ENCODE assay signal across 8 mouse cellular contexts in the genomic region with DNA sequence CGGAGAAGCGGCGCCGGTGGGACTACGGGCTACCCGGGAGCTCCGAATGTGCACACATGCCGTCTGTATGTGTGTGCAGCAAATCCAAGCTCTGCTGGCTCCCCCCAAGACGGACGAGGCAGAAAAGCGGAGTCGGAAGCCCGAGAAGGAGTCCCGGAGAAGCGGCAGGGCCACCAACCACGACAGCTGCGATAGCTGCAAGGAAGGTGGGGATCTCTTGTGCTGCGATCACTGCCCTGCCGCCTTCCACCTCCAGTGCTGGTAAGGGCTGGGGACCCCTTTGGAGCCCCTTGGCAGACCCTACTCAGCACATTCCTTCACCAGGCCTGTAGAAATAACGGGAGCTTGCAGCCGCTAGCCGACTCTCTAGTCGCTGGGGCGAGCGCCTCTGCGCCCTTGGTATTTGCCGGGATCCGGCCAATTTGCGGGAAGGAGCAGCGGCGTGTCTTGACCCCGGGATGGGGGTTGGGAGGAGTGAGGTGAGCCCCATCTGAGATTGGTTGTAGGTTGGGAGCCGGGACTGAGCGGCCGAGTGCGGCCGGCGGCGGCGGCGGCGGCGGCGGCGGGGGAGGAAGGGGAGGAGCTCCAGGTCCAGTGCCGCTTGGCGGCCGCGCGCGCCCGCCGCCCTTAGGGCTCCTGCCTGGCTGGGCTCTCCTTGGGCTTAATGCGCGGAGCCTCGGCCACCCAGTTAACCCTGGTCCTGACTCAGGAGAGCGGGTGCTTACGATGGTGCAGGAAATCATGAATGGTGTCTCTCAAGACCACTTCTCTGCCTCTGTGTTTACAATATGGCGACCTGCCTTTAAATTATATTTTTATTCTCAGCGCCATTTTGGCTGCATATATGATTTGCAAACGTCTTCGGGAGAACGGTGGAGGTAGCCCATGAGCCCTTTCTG. TPM values are rescaled to one million over a fixed set of nuclear protein-coding genes. Genes with fewer than 3 reads are reported as not detected.
DNase-seq lines count a peak whose midpoint lies in the region; ATAC-seq lines count a peak whose summit lies in the region.

No protein-coding gene starts in this region.

- peak overlapping the region; percentile 98 for H3K4me3 ChIP-seq in megakaryocyte, embryonic 14.5 days (replicated peaks)
- H3K4me3 ChIP-seq in embryonic facial prominence, embryonic 10.5 days: peak overlapping the region; percentile 80
- peak overlapping the region; percentile 98 for H3K4me3 ChIP-seq in stomach, embryonic 14.5 days (ENCODE audit: low read depth, low read length)

- peaks cover 35% of the 10 kb centered on the region for H3K36me3 ChIP-seq in megakaryocyte, embryonic 14.5 days (replicated peaks; ENCODE audit: low read length)
- H3K36me3 ChIP-seq in embryonic facial prominence, embryonic 10.5 days (replicated peaks): peaks cover 52% of the 10 kb centered on the region
- H3K36me3 ChIP-seq in stomach, embryonic 14.5 days (ENCODE audit: control insufficient read depth, insufficient read depth, low read length): peaks cover 18% of the 10 kb centered on the region

- WGBS in embryonic facial prominence, embryonic 10.5 days: under 1% methylated on average over 60 of the region's 63 CpGs
- under 1% methylated on average over 57 of the region's 63 CpGs for WGBS in stomach, embryonic 14.5 days

- H3K27me3 ChIP-seq in megakaryocyte, embryonic 14.5 days (replicated peaks): no peaks in the 10 kb centered on the region
- H3K27me3 ChIP-seq in embryonic facial prominence, embryonic 10.5 days (replicated peaks; ENCODE audit: low read depth, poor library complexity, severe bottlenecking): no peaks in the 10 kb centered on the region
- H3K27me3 ChIP-seq in stomach, embryonic 14.5 days (ENCODE audit: control insufficient read depth, insufficient read depth, low read length): no peaks in the 10 kb centered on the region

- no peak for ATAC-seq in megakaryocyte, adult 5-6 weeks (ENCODE audit: poor library complexity, severe bottlenecking)
- ATAC-seq in stomach, embryonic 14.5 days (ENCODE audit: insufficient number of reproducible peaks, insufficient read depth, low FRiP score, low read depth): no peak; the same call in 1 of the 2 replicates

- peak overlapping the region; percentile 95 for H3K27ac ChIP-seq in embryonic facial prominence, embryonic 10.5 days (replicated peaks)
- H3K27ac ChIP-seq in stomach, embryonic 14.5 days (ENCODE audit: low read length): peak overlapping the region; percentile 94

- peak; percentile 87 for DNase-seq in embryonic facial prominence, embryonic 10.5 days (ENCODE audit: low spot score)
- peak; percentile 62 to 64 for DNase-seq in heart, adult 9 months (ENCODE audit: low spot score in 2 of 2)
- DNase-seq in kidney, adult 9 months: peak; percentile 65
- peak; percentile 81 for DNase-seq in liver
- DNase-seq in natural killer cell, adult 2 months (ENCODE audit: low spot score in 2 of 2): peak; percentile 54 to 58

- H3K9me3 ChIP-seq in megakaryocyte, embryonic 14.5 days: no peaks in the 10 kb centered on the region
- no peaks in the 10 kb centered on the region for H3K9me3 ChIP-seq in embryonic facial prominence, embryonic 10.5 days
- H3K9me3 ChIP-seq in stomach, embryonic 14.5 days (ENCODE audit: control insufficient read depth, low read depth, low read length): no peaks in the 10 kb centered on the region

- H3K4me1 ChIP-seq in megakaryocyte, embryonic 14.5 days: peaks cover 41% of the 10 kb centered on the region
- peaks cover 25% of the 10 kb centered on the region for H3K4me1 ChIP-seq in embryonic facial prominence, embryonic 10.5 days
- 0 out of 2 replicates have a peak, but pooled peaks cover 10% of the 10 kb centered on the region for H3K4me1 ChIP-seq in stomach, embryonic 14.5 days (ENCODE audit: control insufficient read depth, insufficient read depth, low read length)

- peak overlapping the region; percentile 82 for H3K4me2 ChIP-seq in stomach, embryonic 14.5 days (replicated peaks; ENCODE audit: low read depth, low read length)

- peak overlapping the region; percentile 96 for H3K9ac ChIP-seq in stomach, embryonic 14.5 days (replicated peaks; ENCODE audit: low read depth, low read length)

RNA-seq across cellular contexts. Expression of a gene that starts 1.6 kb away (rescaled TPM):
- polyA plus RNA-seq in megakaryocyte, embryonic 14.5 days (2012; ENCODE audit: insufficient read depth, low replicate concordance): 75.4 and 178 TPM in 2 replicates
- total RNA-seq in megakaryocyte, adult 5-6 weeks (2015): 51.2 and 64.5 TPM in 2 replicates
- total RNA-seq in megakaryocyte, adult 5-6 weeks (2017): 21.0 and 26.3 TPM in 2 replicates
- 20.5 and 21.6 TPM in 2 replicates for polyA plus RNA-seq in embryonic facial prominence, embryonic 10.5 days (2016; fragmentation: Nextera tagmentation; extraction: Ambion mirVana)
- 16.9 and 22.5 TPM in 2 replicates for polyA plus RNA-seq in stomach, embryonic 14.5 days (2014; fragmentation: Nextera tagmentation; extraction: Ambion mirVana)

RNA-seq across cellular contexts. Expression of a gene that starts 47.9 kb away (rescaled TPM):
- 5.9 and 7.0 TPM in 2 replicates for polyA plus RNA-seq in megakaryocyte, embryonic 14.5 days (2012; ENCODE audit: insufficient read depth, low replicate concordance)
- total RNA-seq in megakaryocyte, adult 5-6 weeks (2015): 4.8 and 5.6 TPM in 2 replicates
- total RNA-seq in megakaryocyte, adult 5-6 weeks (2017): 3.5 and 5.3 TPM in 2 replicates
- polyA plus RNA-seq in embryonic facial prominence, embryonic 10.5 days (2016; fragmentation: Nextera tagmentation; extraction: Ambion mirVana): 12.8 and 13.2 TPM in 2 replicates
- 19.1 and 21.4 TPM in 2 replicates for polyA plus RNA-seq in stomach, embryonic 14.5 days (2014; fragmentation: Nextera tagmentation; extraction: Ambion mirVana)

RNA-seq across cellular contexts. Expression of a gene that starts 53.5 kb away (rescaled TPM):
- 2.2 and 9.5 TPM in 2 replicates for polyA plus RNA-seq in megakaryocyte, embryonic 14.5 days (2012; ENCODE audit: insufficient read depth, low replicate concordance)
- total RNA-seq in megakaryocyte, adult 5-6 weeks (2015): 82.9 and 91.4 TPM in 2 replicates
- 140 and 141 TPM in 2 replicates for total RNA-seq in megakaryocyte, adult 5-6 weeks (2017)
- 57.8 and 60.9 TPM in 2 replicates for polyA plus RNA-seq in embryonic facial prominence, embryonic 10.5 days (2016; fragmentation: Nextera tagmentation; extraction: Ambion mirVana)
- 54.1 and 60.6 TPM in 2 replicates for polyA plus RNA-seq in stomach, embryonic 14.5 days (2014; fragmentation: Nextera tagmentation; extraction: Ambion mirVana)

RNA-seq across cellular contexts. Expression of a gene that starts 53.6 kb away (rescaled TPM):
- polyA plus RNA-seq in megakaryocyte, embryonic 14.5 days (2012; ENCODE audit: insufficient read depth, low replicate concordance): not detected in 2 replicates
- total RNA-seq in megakaryocyte, adult 5-6 weeks (2015): not detected in 2 replicates
- not detected in 2 replicates for total RNA-seq in megakaryocyte, adult 5-6 weeks (2017)
- 2.3 and 2.5 TPM in 2 replicates for polyA plus RNA-seq in embryonic facial prominence, embryonic 10.5 days (2016; fragmentation: Nextera tagmentation; extraction: Ambion mirVana)
- 2.1 and 3.0 TPM in 2 replicates for polyA plus RNA-seq in stomach, embryonic 14.5 days (2014; fragmentation: Nextera tagmentation; extraction: Ambion mirVana)
